Mouse (Mus musculus) midbrain, embryonic 16.5 days (tissue): ENCODE measurements around the gene Plpp3. TPM values are rescaled to one million over a fixed set of nuclear protein-coding genes. Genes with fewer than 3 reads are reported as not detected.

Experiments used
- ATAC-seq: fragments of 200-750 bp; cut with Nextera tagmentation; 2 replicates; pipeline ENCODE4 v1.8.0; 2017; ENCODE audit warnings: moderate TSS enrichment
- H3K27ac ChIP-seq: fragments of 300-500 bp; sonication (generic); 2 replicates; pipeline ENCODE4 v1.5.1; 2014; ENCODE audit warnings: mild to moderate bottlenecking, low read length, mixed read lengths
- H3K27me3 ChIP-seq: fragments of 300-500 bp; sonication (generic); 2 replicates; pipeline ENCODE4 v1.6.1; 2014; ENCODE audit warnings: low read depth, low read length, mixed read lengths; ENCODE audit not compliant: control insufficient read depth, insufficient read depth
- H3K36me3 ChIP-seq: fragments of 300-500 bp; sonication (generic); 2 replicates; pipeline ENCODE4 v1.6.1; 2014; ENCODE audit warnings: mild to moderate bottlenecking, low read length, moderate library complexity, mixed read lengths; ENCODE audit not compliant: control insufficient read depth, insufficient read depth
- H3K4me1 ChIP-seq: fragments of 300-500 bp; sonication (generic); 2 replicates; pipeline ENCODE4 v1.6.1; 2014; ENCODE audit warnings: mild to moderate bottlenecking, low read length, mixed read lengths; ENCODE audit not compliant: control insufficient read depth, insufficient read depth
- H3K4me2 ChIP-seq: fragments of 300-500 bp; sonication (generic); 2 replicates; pipeline ENCODE4 v1.6.1; 2014; ENCODE audit warnings: mild to moderate bottlenecking, low read length, mixed read lengths
- H3K4me3 ChIP-seq: fragments of 300-500 bp; sonication (generic); 2 replicates; pipeline ENCODE4 v1.5.1; 2014; ENCODE audit warnings: low read depth, mild to moderate bottlenecking, low read length, moderate library complexity, mixed read lengths
- H3K9ac ChIP-seq: fragments of 300-500 bp; sonication (generic); 2 replicates; pipeline ENCODE4 v1.6.1; 2014; ENCODE audit warnings: low read depth, low read length, mixed read lengths
- H3K9me3 ChIP-seq: fragments of 300-500 bp; sonication (generic); replicated peaks from 2 replicates; pipeline ENCODE4 v1.6.1; 2014; ENCODE audit warnings: mild to moderate bottlenecking, low read length, mixed read lengths; ENCODE audit not compliant: control insufficient read depth, poor library complexity, severe bottlenecking
- WGBS: fragments of 180-500 bp; shearing (Covaris S2); extraction: QIAGEN DNeasy Blood & Tissue Kit; methylation state at CpG from one replicate; pipeline ENCODE4 v1.1.7; 2014; 5-methylcytosine and 5-hydroxymethylcytosine counted together
- polyA plus RNA-seq: library from polyadenylated mRNA; unstranded; fragments of >200 nt; fragmentation: Nextera tagmentation; extraction: Ambion mirVana; gene quantifications from 2 replicates; pipeline ENCODE4 v1.2.1, GENCODE M21; 2015

Plpp3 gene
- polyA plus RNA-seq, result 71.7 and 102 TPM in 2 replicates

- peak within 1 kb of the TSS; percentile 83 for H3K27ac ChIP-seq
- H3K4me2 ChIP-seq, result peak within 1 kb of the TSS; percentile 88
- under 1% methylated on average over 75 of the region's 77 CpGs for WGBS
- peak within 1 kb of the TSS; percentile 79 for H3K9ac ChIP-seq
- ATAC-seq, result peak; percentile 84
- H3K27me3 ChIP-seq, result no peaks in the 10 kb centered on the region
- H3K9me3 ChIP-seq, result no peaks in the 10 kb centered on the region
- peaks cover 8% of the 10 kb centered on the region; the same call in 1 of the 2 replicates for H3K4me1 ChIP-seq
- no peaks in the 10 kb centered on the region for H3K36me3 ChIP-seq
- peak within 1 kb of the TSS; percentile 80 for H3K4me3 ChIP-seq
Measured at GRCm38 (mm10) chr4:105157276-105158168, at the start of gene Plpp3. Plpp3 (plus strand) TSS chr4:105157347.

DNA sequence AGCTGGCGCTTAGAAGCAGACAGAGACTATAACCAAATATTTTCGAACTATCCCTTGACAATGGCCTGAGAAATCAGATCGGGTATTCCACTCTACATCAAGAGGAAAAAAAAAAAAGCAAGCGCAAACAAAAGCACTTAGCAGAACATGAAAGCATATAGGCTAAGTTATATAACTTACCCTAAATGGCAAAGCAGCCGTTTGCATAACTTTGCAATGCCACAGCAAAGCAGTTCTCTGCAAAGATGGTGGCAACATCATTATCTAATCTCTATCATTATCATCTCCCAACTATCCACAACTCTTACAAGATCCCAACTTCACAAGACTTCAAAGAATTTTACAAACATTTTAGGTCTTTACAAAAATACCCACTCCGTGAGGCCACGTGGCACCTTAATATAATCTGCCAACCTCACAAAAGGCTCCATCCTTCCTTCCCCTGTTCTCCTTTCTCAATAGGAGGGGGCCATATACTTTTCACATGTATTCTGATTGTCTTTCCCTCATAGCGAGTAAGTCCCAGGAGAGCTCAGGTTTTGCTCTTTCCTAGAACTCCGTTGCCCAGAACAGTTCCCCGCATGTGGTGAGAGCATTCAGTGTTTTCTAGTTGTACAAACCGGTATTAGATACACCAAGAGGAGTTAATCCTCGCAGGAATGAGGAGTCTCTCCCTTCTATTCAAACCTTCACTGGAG lies 49.1 kb upstream of the Plpp3 start:
- Histone ChIP-seq H3K36me3 (no peaks in the 10 kb centered on the region), H3K9me3 (no peaks in the 10 kb centered on the region), H3K4me2 (peak overlapping the region; percentile 60), H3K4me3 (peak overlapping the region; percentile 82), H3K27me3 (no peaks in the 10 kb centered on the region), H3K27ac (no peak overlapping the region), H3K4me1 (peaks cover 17% of the 10 kb centered on the region), H3K9ac (peak overlapping the region; percentile 21; the same call in 1 of the 2 replicates)
- no peak for ATAC-seq
- 42% methylated on average over 12 of the region's 12 CpGs for WGBS

- H3K4me1 ChIP-seq, result peaks cover 17% of the 10 kb centered on the region
- peak overlapping the region; percentile 60 for H3K4me2 ChIP-seq
- H3K9me3 ChIP-seq, result no peaks in the 10 kb centered on the region
- 11% methylated on average over 5 of the region's 5 CpGs for WGBS
- no peaks in the 10 kb centered on the region for H3K36me3 ChIP-seq
- H3K27ac ChIP-seq, result peak overlapping the region; percentile 92
- no peak for ATAC-seq
- no peaks in the 10 kb centered on the region for H3K27me3 ChIP-seq
- peak overlapping the region; percentile 95 for H3K9ac ChIP-seq
- H3K4me3 ChIP-seq, result peak overlapping the region; percentile 82
Measured at GRCm38 (mm10) chr4:105108641-105109198, 48.4 kb upstream of the Plpp3 start.

DNA sequence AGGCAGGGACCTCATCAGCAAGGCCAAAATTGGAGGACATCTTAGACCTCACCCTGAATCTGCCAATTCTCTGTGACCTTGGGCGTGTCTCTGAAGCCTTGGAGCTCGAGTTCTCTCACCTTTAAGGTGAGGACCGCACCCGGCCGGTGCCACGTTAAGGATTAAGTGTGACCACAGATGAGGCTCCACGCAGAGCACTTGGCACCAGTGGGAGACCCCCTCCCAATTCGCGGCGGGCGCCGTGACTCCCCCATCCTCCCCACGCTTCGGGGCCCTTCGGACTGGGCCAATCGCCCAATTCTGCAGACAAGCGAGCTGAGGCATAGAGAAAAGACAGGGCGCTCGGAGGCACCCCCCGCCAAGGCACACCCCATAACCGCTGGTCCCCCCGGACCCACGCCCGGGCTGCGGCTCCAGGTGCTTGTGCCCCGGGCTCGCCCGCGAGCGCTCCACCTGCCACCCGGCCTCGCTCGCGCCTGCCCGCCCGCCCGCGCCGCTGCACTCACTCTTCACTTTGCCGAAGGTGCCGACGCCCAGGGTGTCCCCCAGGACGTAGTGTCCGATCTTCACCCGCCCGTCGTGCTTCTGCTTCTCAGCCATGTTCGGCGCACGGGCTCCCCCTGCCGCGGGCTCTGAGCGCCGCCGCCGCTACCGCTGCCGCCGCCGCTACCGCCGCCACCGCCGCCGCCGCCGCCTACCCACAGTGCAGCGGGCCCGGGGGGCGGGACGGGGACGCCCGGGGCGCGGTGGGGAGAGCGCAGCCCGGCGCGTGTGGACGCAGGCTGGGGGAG lies 47.8 kb upstream of the Plpp3 start, which contains the start of gene Prkaa2:
Prkaa2 (minus strand) TSS at position 692 of the 791 bp plus-strand sequence.
- Histone ChIP-seq H3K4me1 (peaks cover 17% of the 10 kb centered on the region), H3K4me2 (peak within 1 kb of the TSS; percentile 60), H3K9me3 (no peaks in the 10 kb centered on the region), H3K27me3 (no peaks in the 10 kb centered on the region), H3K9ac (peak within 1 kb of the TSS; percentile 95), H3K27ac (peak within 1 kb of the TSS; percentile 92), H3K4me3 (peak within 1 kb of the TSS; percentile 82), H3K36me3 (no peaks in the 10 kb centered on the region)
- ATAC-seq, result peak; percentile 91
- under 1% methylated on average over 67 of the region's 80 CpGs for WGBS

DNA sequence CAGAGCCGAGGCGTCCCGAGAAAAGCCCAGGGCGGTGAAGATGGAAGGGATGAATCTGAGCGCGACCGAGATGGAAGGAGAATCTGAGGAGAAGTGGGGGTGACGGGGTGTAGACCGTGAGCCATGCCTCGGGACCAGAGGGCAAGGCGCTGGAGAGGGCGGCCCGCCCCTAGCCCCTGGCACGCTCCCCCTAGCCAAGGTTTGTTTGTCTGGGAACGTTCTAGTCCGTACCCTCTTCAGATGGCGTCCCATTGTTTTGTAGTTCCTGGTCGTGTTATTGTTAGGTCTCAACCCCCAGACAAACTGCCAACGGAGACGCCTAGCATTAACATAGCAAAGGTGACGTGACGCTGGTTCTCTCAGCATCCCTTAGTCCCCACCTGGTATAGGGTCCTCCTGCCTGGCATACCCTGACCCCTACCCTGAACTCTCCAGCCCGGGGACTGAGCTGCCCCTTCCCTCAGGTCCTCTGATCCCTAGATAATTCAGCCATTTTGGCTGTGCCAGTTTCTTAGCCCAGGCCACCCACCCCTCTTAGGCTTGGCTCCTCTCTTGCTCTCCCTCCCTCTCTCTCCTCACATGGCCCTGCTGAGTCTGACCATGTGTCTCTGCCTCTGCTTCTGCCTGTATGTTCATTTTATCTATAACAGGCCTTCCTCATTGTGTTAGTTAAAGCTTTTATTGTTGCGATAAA lies 47.0 kb upstream of the Plpp3 start:
- H3K9ac ChIP-seq, result peak overlapping the region; percentile 95

DNA sequence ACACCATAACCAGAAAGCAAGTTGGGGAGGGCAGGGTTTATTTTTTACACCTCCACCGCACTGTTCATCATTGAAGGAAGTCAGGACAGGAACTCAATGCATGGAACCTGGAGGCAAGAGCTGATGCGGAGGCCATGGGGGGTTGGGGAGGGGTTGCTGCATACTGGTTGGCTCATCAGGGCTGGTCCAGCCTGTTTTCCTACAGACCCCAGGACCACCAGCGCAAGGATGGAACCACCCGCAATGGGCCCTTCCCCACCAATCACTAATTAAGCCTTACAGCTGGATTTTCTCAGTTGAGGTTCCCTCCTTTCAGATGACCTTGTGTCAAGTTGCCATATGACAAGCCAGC lies 46.5 kb upstream of the Plpp3 start:
- H3K27me3 ChIP-seq, result no peaks in the 10 kb centered on the region
- H3K4me1 ChIP-seq, result peaks cover 17% of the 10 kb centered on the region
- peak overlapping the region; percentile 92 for H3K27ac ChIP-seq
- H3K9ac ChIP-seq, result peak overlapping the region; percentile 95
- peak overlapping the region; percentile 82 for H3K4me3 ChIP-seq
- H3K9me3 ChIP-seq, result no peaks in the 10 kb centered on the region
- H3K36me3 ChIP-seq, result no peaks in the 10 kb centered on the region
- H3K4me2 ChIP-seq, result peak overlapping the region; percentile 60
- peak; percentile 47; the same call in 1 of the 2 replicates for ATAC-seq
- 54% methylated on average over 4 of the region's 4 CpGs for WGBS

More for the DNA sequence above, 47.0 kb upstream of the Plpp3 start:
- peak; percentile 82 for ATAC-seq
- 2% methylated on average over 20 of the region's 24 CpGs for WGBS
- Histone ChIP-seq H3K4me3 (peak overlapping the region; percentile 82), H3K9me3 (no peaks in the 10 kb centered on the region), H3K27ac (peak overlapping the region; percentile 92), H3K4me2 (peak overlapping the region; percentile 60), H3K4me1 (peaks cover 17% of the 10 kb centered on the region), H3K36me3 (no peaks in the 10 kb centered on the region), H3K27me3 (no peaks in the 10 kb centered on the region)

GRCm38 (mm10) chr4:105111770-105112169 lies 45.4 kb upstream of the Plpp3 start:
- no peaks in the 10 kb centered on the region for H3K9me3 ChIP-seq

GRCm38 (mm10) chr4:105113042-105113441 lies 44.1 kb upstream of the Plpp3 start:
- Histone ChIP-seq H3K4me1 (peaks cover 13% of the 10 kb centered on the region), H3K9me3 (no peaks in the 10 kb centered on the region), H3K9ac (no peak overlapping the region), H3K27ac (no peak overlapping the region), H3K36me3 (no peaks in the 10 kb centered on the region), H3K4me3 (no peak overlapping the region), H3K27me3 (no peaks in the 10 kb centered on the region), H3K4me2 (no peak overlapping the region)
- ATAC-seq, result no peak
- 93% methylated on average over 5 of the region's 5 CpGs for WGBS

More at GRCm38 (mm10) chr4:105111770-105112169, 45.4 kb upstream of the Plpp3 start:
- Histone ChIP-seq H3K27ac (no peak overlapping the region), H3K36me3 (no peaks in the 10 kb centered on the region), H3K4me3 (no peak overlapping the region), H3K9ac (no peak overlapping the region), H3K4me2 (no peak overlapping the region), H3K4me1 (peaks cover 17% of the 10 kb centered on the region), H3K27me3 (no peaks in the 10 kb centered on the region)
- 89% methylated on average over 11 of the region's 11 CpGs for WGBS
- no peak for ATAC-seq
